Mouse (Mus musculus): Measurements from ENCODE around the gene Eif4b.

The Eif4b gene

GRCm38 (mm10) chr15:102116753-102117415 lies 43.3 kb downstream of the Eif4b start:
- peak; percentile 19 to 35 for DNase-seq (ENCODE audit: low spot score in 2 of 2)

- peak; percentile 53 to 56 for DNase-seq (ENCODE audit: low spot score in 2 of 2)
Observed at GRCm38 (mm10) chr15:102117461-102118443, 44.2 kb downstream of the Eif4b start.

DNA sequence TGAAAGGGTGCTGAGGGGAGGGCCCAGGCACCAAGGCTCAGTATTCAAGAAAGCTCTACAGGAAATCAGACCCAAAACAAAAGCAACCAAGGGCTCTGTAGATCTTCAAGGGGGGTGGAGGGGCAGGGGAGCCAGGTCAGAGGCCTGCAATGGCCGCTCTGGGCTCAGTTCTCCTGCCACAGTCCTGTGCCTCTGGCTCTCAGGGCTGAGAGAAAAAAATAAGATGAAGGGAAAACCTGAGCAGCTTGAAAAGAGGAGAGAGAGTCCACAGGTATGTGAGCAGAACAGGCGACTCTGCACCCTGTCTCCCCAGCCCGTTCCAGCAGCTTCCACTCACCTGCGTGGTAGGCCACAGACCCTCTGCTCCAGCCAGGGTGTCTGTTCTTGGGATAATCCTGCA lies 45.0 kb downstream of the Eif4b start:
- no peak for DNase-seq (ENCODE audit: low spot score in 2 of 2)

DNA sequence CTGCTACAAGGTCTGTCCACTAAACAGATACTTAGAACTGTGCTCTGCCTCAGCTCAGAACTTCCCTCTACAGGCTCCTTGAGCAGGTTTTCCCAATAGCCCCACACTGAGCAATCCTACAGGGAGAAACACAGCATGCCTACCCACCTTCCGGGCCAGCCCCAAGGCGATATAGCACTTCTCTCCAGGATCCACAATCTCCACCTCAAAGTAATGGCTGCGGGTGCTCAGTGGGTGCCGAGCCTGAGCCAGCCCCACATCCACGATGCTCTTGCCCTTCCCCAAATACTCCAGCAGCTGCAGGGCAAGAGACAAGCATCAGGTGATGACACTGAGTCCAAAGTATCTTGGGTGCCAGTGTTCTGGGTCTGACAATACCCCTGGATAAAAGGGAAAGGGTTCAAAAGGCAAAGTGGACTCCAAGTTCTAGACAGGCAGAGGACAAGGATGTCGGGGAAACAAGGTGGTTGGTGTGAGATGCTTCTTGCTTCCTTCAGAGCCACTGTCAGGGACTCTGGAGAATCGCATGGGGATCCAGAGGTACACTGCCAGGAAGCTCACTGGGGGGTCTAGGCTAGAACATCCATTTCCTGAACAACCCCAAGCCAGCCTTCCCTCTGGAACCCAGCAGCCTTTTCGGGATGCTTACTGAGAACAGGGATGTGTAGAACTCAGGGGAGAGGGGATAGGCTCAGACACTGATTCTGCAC lies 45.7 kb downstream of the Eif4b start:
- no peak for DNase-seq (ENCODE audit: low spot score in 2 of 2)

DNA sequence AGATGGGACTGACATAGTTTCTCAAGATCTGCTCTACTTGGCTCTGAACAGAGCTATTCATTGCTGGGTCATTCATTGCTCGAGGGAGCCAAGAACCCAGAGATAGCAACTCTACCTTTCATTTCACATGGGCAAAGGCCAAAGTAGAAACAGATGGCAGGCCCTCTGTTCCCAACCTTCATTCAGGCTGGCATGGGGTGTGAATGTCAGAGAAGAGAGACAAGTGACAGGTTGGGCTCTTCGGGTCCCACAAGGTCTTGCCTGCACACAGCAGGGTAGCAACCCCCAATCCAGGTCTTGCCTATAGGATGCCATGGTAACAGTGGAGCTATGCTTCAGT lies 46.2 kb downstream of the Eif4b start:
- peak; percentile 46 to 49 for DNase-seq (ENCODE audit: low spot score in 2 of 2)

GRCm38 (mm10) chr15:102120530-102120929 lies 47.0 kb downstream of the Eif4b start:
- DNase-seq (ENCODE audit: low spot score in 2 of 2), result peak; percentile 64 to 76

- DNase-seq (ENCODE audit: low spot score in 2 of 2), result peak; percentile 73 to 77
Observed at GRCm38 (mm10) chr15:102126303-102126702, 52.7 kb downstream of the Eif4b start.

- DNase-seq (ENCODE audit: low spot score in 2 of 2), result no peak
Observed at GRCm38 (mm10) chr15:102133314-102133713, 59.7 kb downstream of the Eif4b start.

DNA sequence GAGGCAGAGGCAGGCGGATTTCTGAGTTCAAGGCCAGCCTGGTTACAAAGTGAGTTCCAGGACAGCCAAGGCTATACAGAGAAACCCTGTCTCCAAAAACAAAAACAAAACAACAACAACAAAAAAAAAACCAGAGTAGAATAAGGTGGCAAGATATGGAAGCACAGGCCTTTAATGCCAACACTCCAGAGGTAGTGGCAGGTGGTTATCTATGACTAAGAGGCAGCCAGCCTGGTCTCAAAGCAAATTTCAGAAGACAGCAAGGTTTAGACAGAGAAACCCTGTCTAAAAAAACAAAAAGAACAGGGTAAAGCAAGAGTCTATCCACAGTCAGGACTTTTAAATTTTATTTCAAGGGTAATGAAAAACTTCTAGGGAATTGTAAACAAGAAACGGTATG lies 61.1 kb downstream of the Eif4b start:
- no peak for DNase-seq (ENCODE audit: low spot score in 2 of 2)

DNA sequence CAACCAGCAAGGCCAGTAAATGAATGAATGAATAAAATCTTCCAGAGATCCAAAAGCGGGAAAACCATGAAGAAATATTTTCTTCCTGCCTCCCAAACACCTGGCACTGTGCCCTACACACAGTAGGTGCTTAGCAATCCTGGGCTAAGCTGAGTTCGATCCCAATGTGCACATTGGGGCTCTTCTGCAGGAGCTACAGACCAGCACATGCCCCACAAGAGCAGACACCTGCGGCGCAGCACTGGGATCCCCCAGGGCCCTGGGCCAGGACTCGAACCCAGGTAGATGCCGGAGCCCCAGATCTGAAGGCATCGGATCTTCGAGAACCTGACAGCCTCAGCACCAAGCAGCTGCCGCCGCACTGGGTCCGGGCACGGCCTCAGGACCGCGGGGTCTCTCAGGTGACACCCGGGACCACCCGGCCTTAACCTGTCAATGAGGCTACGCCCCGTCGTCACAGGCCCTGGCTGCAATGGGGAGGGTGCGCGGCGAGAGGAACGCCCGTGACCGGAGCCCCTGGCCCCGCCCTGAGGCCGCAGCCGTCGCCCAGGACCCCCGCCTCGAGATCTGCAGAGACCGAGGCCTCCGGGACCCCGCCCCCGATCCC lies 62.1 kb downstream of the Eif4b start:
- no peak for DNase-seq (ENCODE audit: low spot score in 2 of 2)

DNA sequence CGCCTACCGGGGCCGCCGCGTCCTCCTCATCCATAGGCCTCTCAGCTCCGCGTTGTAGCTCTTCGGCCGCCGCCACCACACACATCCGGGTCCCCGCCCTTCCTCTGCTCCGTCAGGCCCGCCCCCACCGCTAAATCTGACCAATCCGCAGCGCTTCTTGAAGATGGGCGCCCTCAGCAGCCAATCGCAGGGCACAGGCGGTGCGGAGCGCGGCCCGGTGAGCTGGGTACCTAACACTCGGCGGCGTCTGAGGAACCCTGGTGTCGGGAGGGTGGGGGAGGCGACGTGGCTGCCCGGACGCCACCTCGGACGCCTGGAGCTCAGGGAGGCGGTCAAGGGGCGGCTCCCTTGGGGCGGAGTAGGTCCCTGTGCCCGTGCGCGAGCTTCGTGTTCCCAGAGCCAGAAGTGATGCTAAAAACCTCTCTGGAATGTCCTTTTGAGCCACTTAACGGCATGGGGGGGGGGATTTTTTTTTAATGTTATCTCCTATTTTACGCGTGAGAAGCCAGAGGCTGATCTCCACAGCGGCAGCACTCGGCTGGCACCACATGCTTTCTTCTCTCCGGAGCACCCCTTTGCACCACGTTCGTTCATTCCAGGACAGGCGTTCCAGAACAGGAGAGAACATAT lies 62.7 kb downstream of the Eif4b start, which contains the start of gene Spryd3:
Spryd3 (minus strand) TSS at position 106 of the 630 bp plus-strand sequence.
- DNase-seq (ENCODE audit: low spot score in 2 of 2), result peak; percentile 98 to 99

- no peak for DNase-seq (ENCODE audit: low spot score in 2 of 2)
Observed at GRCm38 (mm10) chr15:102141120-102141519, 67.5 kb downstream of the Eif4b start.

DNA sequence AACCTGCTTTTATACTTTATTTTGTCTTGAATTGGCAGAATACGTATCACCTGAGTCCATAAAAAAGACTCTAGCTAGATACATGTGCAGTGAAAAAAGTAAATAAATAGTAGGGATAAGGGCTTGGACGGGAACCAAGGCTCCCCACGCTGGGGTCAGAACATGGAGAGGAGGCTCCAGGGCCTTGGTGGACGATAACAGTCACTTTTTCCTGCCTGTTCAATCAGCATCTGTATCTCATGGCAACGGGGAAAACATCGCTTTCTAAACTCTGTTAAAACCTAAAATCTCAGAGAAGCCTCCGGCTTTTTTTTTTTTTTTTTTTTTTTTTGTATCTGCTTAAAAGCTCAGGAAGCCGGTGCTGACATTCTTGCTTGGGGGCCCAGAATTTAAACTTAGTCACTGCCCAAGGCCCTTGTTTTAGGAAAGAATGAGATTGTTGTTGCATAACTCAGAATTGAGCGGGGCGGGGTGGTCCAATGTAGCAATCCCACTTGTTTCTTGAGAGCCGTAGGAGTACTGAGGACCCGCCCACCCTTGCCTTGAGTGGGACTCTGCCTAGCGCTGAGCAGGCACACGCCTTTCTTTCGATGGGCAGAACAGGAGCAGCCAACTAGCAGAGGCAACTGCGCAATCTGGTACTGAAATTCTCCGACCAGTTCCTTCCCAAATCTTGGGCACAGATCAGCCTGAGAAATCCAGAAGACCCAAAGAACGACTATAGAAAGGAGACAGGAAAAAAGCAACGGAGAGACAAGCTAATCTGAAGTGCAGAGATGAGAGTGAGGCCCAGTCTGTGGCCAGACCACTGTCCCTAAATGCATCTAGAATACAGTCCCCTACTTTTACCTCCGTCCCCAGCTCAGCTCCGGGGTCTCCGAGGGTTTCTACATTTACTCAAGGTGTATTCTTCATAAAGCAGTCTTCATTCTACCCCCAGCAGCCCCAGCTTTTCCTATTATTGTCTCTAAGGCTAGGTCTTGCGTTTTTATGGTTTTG lies 69.6 kb downstream of the Eif4b start:
- peak; percentile 73 to 76 for DNase-seq (ENCODE audit: low spot score in 2 of 2)

- DNase-seq (ENCODE audit: low spot score in 2 of 2), result peak in 1 of 2 experiments; percentile 27
Observed at GRCm38 (mm10) chr15:102144274-102144711, 70.7 kb downstream of the Eif4b start, which contains the start of gene Igfbp6. Gene Igfbp6, plus strand, starts transcription at chr15:102144362.

- no peak for DNase-seq (ENCODE audit: low spot score in 2 of 2)
Observed at GRCm38 (mm10) chr15:102144726-102145125, 71.2 kb downstream of the Eif4b start.

GRCm38 (mm10) chr15:102145330-102145729 lies 71.8 kb downstream of the Eif4b start:
- peak; percentile 41 to 43 for DNase-seq (ENCODE audit: low spot score in 2 of 2)

DNA sequence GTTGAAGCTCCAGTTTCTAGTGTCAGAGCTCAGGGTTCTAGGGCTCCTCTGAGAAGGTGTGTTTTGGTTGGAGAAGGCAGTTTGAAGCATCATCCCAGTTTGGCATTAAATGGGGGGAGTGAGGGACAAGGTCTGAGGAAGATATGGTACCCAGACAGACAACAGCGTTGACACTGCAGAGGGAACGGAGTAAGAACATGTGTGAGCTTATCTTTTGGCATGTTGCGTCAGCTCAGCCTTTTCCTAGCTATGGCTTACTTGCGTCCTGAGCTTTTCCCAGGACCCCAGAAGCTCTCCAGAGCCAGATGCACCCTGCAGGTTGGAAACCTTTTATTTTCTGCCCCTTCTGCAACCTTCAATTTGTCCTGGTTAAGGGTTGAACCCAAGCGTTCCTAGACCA lies 72.5 kb downstream of the Eif4b start:
- DNase-seq (ENCODE audit: low spot score in 2 of 2), result no peak

All from heart, adult 9 months (tissue).